Mouse (Mus musculus) lung, postnatal 0 days (tissue): ENCODE data around the gene Polr3b.
A peak's percentile ranks its signal among the peaks of the same experiment; 100 is the strongest.

Experiments used
- CTCF ChIP-seq: IDR thresholded peaks from 2 replicates; pipeline ENCODE4 v1.5.1; 2016; ENCODE audit warnings: antibody characterized with exemption, mild to moderate bottlenecking
- EP300 ChIP-seq: IDR thresholded peaks from 2 replicates; pipeline ENCODE4 v1.6.1; 2016; ENCODE audit warnings: antibody characterized with exemption, mild to moderate bottlenecking, control low read depth

DNA sequence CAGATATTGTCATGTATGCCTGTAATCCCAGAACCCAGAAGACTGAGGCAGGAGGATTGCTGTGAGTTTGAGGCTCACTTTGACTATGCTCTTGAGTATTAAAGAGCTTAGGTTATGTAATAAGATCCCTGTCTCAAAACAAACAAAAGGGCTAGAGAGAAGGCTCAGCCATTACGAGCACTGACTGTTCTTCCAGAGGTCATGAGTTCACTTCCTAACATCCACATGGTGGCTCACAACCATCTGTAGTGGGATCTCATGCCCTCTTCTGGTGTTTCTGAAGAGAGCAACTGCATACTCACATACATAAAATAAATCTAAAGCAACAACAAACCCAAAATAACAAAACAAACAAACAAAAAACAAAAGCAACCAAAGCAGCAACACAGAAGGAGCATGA is 23.9 kb upstream of the Polr3b start:
- TF ChIP-seq CTCF: peak; percentile 42
- TF ChIP-seq EP300: no peak
